Mouse (Mus musculus): Measurements from ENCODE around the gene Gm38394.

DNA sequence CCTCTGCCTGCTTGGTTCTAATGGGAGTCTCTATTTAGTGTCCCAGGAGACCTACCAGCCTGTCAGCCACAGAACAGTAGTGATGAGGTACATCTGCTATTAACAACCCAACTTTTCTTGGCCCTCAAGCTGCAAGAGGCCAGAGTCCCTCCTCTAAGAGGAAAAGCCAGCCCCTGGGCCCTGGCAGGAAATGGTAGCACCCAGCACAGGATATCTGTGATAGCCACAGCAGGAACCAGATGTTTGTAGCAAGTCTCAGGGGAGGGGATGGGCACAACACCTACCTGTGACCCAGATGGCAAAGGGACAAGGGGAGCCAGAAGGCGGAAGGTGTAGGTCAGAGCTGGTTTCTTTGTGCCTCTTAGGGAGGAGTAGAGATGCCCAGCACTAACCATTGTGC lies 33.8 kb upstream of the Gm38394 start:
- TF ChIP-seq POLR2AphosphoS2 (IDR thresholded peaks at IDR 0.05; ENCODE audit: insufficient read length, low read depth) (no peak), MAX (IDR thresholded peaks at IDR 0.05; ENCODE audit: low read depth) (no peak), MYOD1 (IDR thresholded peaks at IDR 0.05; ENCODE audit: control insufficient read depth in 1 of 3, insufficient read length in 2 of 3, low read depth in 2 of 3) (no peak), E2F4 (IDR thresholded peaks at IDR 0.05; ENCODE audit: insufficient read depth) (no peak), TCF12 (IDR thresholded peaks at IDR 0.05; ENCODE audit: insufficient read depth, poor library complexity, severe bottlenecking) (no peak), USF1 (IDR thresholded peaks at IDR 0.05; ENCODE audit: low read depth) (no peak), POLR2A (IDR thresholded peaks at IDR 0.05; ENCODE audit: insufficient read length, low read depth) (no peak), TCF3 (IDR thresholded peaks at IDR 0.05; ENCODE audit: insufficient read length, low read depth) (no peak), SRF (IDR thresholded peaks at IDR 0.05; ENCODE audit: control insufficient read depth, insufficient read length, low read depth) (no peak), REST (IDR thresholded peaks at IDR 0.05; ENCODE audit: insufficient read depth, insufficient read length) (no peak), MYOG (IDR thresholded peaks at IDR 0.05; ENCODE audit: control insufficient read depth in 1 of 3, insufficient read depth in 1 of 3, insufficient read length in 2 of 3, low read depth in 2 of 3) (no peak), CEBPB (IDR thresholded peaks at IDR 0.05; ENCODE audit: insufficient read depth, poor library complexity, severe bottlenecking) (no peak)

Data from myocyte (in vitro differentiated cells).